Mouse (Mus musculus) heart, postnatal 0 days (tissue): ENCODE measurements around the gene Rapgef1.

ENCODE experiments used
- CTCF ChIP-seq: IDR thresholded peaks from 2 replicates; pipeline ENCODE4 v1.5.1; 2016; ENCODE audit warnings: antibody characterized with exemption, control low read depth, low read depth
- EP300 ChIP-seq: IDR thresholded peaks from 2 replicates; pipeline ENCODE4 v1.6.1; 2016; ENCODE audit warnings: antibody characterized with exemption, low read depth

DNA sequence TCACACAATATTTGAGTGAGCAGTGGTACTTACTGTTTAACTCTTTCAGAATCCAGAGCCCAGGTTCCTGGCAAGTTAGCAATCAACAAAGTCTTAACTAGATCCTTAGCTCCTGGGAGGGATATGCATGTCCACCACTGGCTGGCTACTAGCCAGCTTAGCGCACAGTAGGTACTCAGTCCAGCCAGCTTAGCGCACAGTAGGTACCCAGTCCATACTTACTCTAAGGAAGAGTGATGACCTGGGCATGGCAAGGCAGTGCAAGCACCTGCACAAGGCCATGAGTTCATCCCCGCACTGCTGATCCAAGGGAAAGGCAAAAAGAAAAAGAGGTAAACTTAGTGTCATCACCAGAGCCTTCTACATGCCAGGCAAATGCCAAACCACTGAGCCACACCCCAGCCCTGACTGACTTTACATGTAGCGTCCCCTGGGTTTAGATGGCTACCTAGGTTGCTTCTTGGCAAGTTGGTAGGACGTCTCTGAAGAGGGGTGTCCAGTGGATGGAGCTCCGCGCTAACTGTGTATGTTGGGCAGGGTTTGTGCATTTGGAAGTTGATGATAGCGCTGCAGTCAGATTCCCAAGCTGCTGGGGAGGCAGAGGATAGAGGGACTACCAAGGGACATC, 6.2 kb downstream of the Rapgef1 start:
- TF ChIP-seq CTCF (no peak), EP300 (no peak)
